Mouse (Mus musculus): Measurements from ENCODE around the gene Ugcg. TPM values are rescaled to one million over a fixed set of nuclear protein-coding genes. Genes with fewer than 3 reads are reported as not detected.

The Ugcg gene
- polyA plus RNA-seq, 1 experiment from 2014 or later, result 18.3 TPM

- Histone ChIP-seq H3K9ac (replicated peaks; ENCODE audit: low read depth, low read length) (no peak overlapping the region), H3K27ac (ENCODE audit: low read length) (no peak overlapping the region), H3K9me3 (ENCODE audit: control insufficient read depth, low read length) (no peaks in the 10 kb centered on the region), H3K27me3 (replicated peaks; ENCODE audit: control insufficient read depth, insufficient read depth, low read length) (no peaks in the 10 kb centered on the region), H3K4me1 (replicated peaks; ENCODE audit: control insufficient read depth, insufficient read depth, low read length) (no peaks in the 10 kb centered on the region), H3K36me3 (ENCODE audit: control insufficient read depth, insufficient read depth) (peaks cover 17% of the 10 kb centered on the region), H3K4me3 (replicated peaks; ENCODE audit: low read length) (no peak overlapping the region), H3K4me2 (ENCODE audit: low read length) (no peak overlapping the region)
- 91% methylated on average over 7 of the region's 7 CpGs for WGBS
- no peak for ATAC-seq
These were observed 28.0 kb downstream of the Ugcg start for GRCm38 (mm10) chr4:59217101-59217500.

GRCm38 (mm10) chr4:59218154-59218553 lies 29.1 kb downstream of the Ugcg start:
- H3K27me3 ChIP-seq (replicated peaks; ENCODE audit: control insufficient read depth, insufficient read depth, low read length), result no peaks in the 10 kb centered on the region
- no peak overlapping the region for H3K27ac ChIP-seq (ENCODE audit: low read length)
- H3K4me3 ChIP-seq (replicated peaks; ENCODE audit: low read length), result no peak overlapping the region
- H3K36me3 ChIP-seq (ENCODE audit: control insufficient read depth, insufficient read depth), result peaks cover 17% of the 10 kb centered on the region
- H3K9me3 ChIP-seq (ENCODE audit: control insufficient read depth, low read length), result no peaks in the 10 kb centered on the region
- no peak overlapping the region for H3K9ac ChIP-seq (replicated peaks; ENCODE audit: low read depth, low read length)
- ATAC-seq, result no peak
- no peaks in the 10 kb centered on the region for H3K4me1 ChIP-seq (replicated peaks; ENCODE audit: control insufficient read depth, insufficient read depth, low read length)
- H3K4me2 ChIP-seq (ENCODE audit: low read length), result no peak overlapping the region
- WGBS, result 90% methylated on average over 7 of the region's 7 CpGs

- peaks cover 8% of the 10 kb centered on the region for H3K36me3 ChIP-seq (ENCODE audit: control insufficient read depth, insufficient read depth)
- WGBS, result 95% methylated on average over 9 of the region's 9 CpGs
- no peaks in the 10 kb centered on the region for H3K27me3 ChIP-seq (replicated peaks; ENCODE audit: control insufficient read depth, insufficient read depth, low read length)
- H3K9ac ChIP-seq (replicated peaks; ENCODE audit: low read depth, low read length), result no peak overlapping the region
- no peaks in the 10 kb centered on the region for H3K4me1 ChIP-seq (replicated peaks; ENCODE audit: control insufficient read depth, insufficient read depth, low read length)
- no peaks in the 10 kb centered on the region for H3K9me3 ChIP-seq (ENCODE audit: control insufficient read depth, low read length)
- ATAC-seq, result no peak
- H3K4me3 ChIP-seq (replicated peaks; ENCODE audit: low read length), result no peak overlapping the region
- no peak overlapping the region for H3K4me2 ChIP-seq (ENCODE audit: low read length)
- H3K27ac ChIP-seq (ENCODE audit: low read length), result no peak overlapping the region
These were observed 33.2 kb downstream of the Ugcg start for GRCm38 (mm10) chr4:59222226-59222625.

- Histone ChIP-seq H3K27me3 (replicated peaks; ENCODE audit: control insufficient read depth, insufficient read depth, low read length) (no peaks in the 10 kb centered on the region), H3K9ac (replicated peaks; ENCODE audit: low read depth, low read length) (no peak overlapping the region), H3K4me2 (ENCODE audit: low read length) (no peak overlapping the region), H3K4me3 (replicated peaks; ENCODE audit: low read length) (no peak overlapping the region), H3K4me1 (replicated peaks; ENCODE audit: control insufficient read depth, insufficient read depth, low read length) (no peaks in the 10 kb centered on the region), H3K36me3 (ENCODE audit: control insufficient read depth, insufficient read depth) (peaks cover 5% of the 10 kb centered on the region), H3K9me3 (ENCODE audit: control insufficient read depth, low read length) (no peaks in the 10 kb centered on the region), H3K27ac (ENCODE audit: low read length) (no peak overlapping the region)
- no peak for ATAC-seq
- 90% methylated on average over 5 of the region's 5 CpGs for WGBS
These were observed 34.1 kb downstream of the Ugcg start for GRCm38 (mm10) chr4:59223055-59223615.

- 96% methylated on average over 4 of the region's 4 CpGs for WGBS
- H3K36me3 ChIP-seq (ENCODE audit: control insufficient read depth, insufficient read depth), result peaks cover 4% of the 10 kb centered on the region
- no peak overlapping the region for H3K9ac ChIP-seq (replicated peaks; ENCODE audit: low read depth, low read length)
- H3K27ac ChIP-seq (ENCODE audit: low read length), result no peak overlapping the region
- H3K4me3 ChIP-seq (replicated peaks; ENCODE audit: low read length), result no peak overlapping the region
- no peak for ATAC-seq
- no peaks in the 10 kb centered on the region for H3K9me3 ChIP-seq (ENCODE audit: control insufficient read depth, low read length)
- no peaks in the 10 kb centered on the region for H3K4me1 ChIP-seq (replicated peaks; ENCODE audit: control insufficient read depth, insufficient read depth, low read length)
- H3K27me3 ChIP-seq (replicated peaks; ENCODE audit: control insufficient read depth, insufficient read depth, low read length), result no peaks in the 10 kb centered on the region
- no peak overlapping the region for H3K4me2 ChIP-seq (ENCODE audit: low read length)
These were observed 35.8 kb downstream of the Ugcg start for GRCm38 (mm10) chr4:59224889-59225288.

- no peak for ATAC-seq
- no peak overlapping the region for H3K9ac ChIP-seq (replicated peaks; ENCODE audit: low read depth, low read length)
- H3K27ac ChIP-seq (ENCODE audit: low read length), result no peak overlapping the region
- H3K9me3 ChIP-seq (ENCODE audit: control insufficient read depth, low read length), result no peaks in the 10 kb centered on the region
- H3K4me2 ChIP-seq (ENCODE audit: low read length), result no peak overlapping the region
- H3K4me3 ChIP-seq (replicated peaks; ENCODE audit: low read length), result no peak overlapping the region
- no peaks in the 10 kb centered on the region for H3K4me1 ChIP-seq (replicated peaks; ENCODE audit: control insufficient read depth, insufficient read depth, low read length)
- no peaks in the 10 kb centered on the region for H3K27me3 ChIP-seq (replicated peaks; ENCODE audit: control insufficient read depth, insufficient read depth, low read length)
- H3K36me3 ChIP-seq (ENCODE audit: control insufficient read depth, insufficient read depth), result no peaks in the 10 kb centered on the region
- 96% methylated on average over 9 of the region's 9 CpGs for WGBS
These were observed 38.0 kb downstream of the Ugcg start for GRCm38 (mm10) chr4:59227047-59227446.

GRCm38 (mm10) chr4:59228951-59229350 lies 39.9 kb downstream of the Ugcg start:
- Histone ChIP-seq H3K36me3 (ENCODE audit: control insufficient read depth, insufficient read depth) (no peaks in the 10 kb centered on the region), H3K9me3 (ENCODE audit: control insufficient read depth, low read length) (no peaks in the 10 kb centered on the region), H3K27me3 (replicated peaks; ENCODE audit: control insufficient read depth, insufficient read depth, low read length) (no peaks in the 10 kb centered on the region), H3K9ac (replicated peaks; ENCODE audit: low read depth, low read length) (no peak overlapping the region), H3K27ac (ENCODE audit: low read length) (no peak overlapping the region), H3K4me1 (replicated peaks; ENCODE audit: control insufficient read depth, insufficient read depth, low read length) (no peaks in the 10 kb centered on the region), H3K4me2 (ENCODE audit: low read length) (no peak overlapping the region), H3K4me3 (replicated peaks; ENCODE audit: low read length) (no peak overlapping the region)
- no peak for ATAC-seq

GRCm38 (mm10) chr4:59231266-59232055 lies 42.4 kb downstream of the Ugcg start:
- Histone ChIP-seq H3K27ac (ENCODE audit: low read length) (no peak overlapping the region), H3K4me3 (replicated peaks; ENCODE audit: low read length) (no peak overlapping the region), H3K36me3 (ENCODE audit: control insufficient read depth, insufficient read depth) (no peaks in the 10 kb centered on the region), H3K4me2 (ENCODE audit: low read length) (no peak overlapping the region), H3K9me3 (ENCODE audit: control insufficient read depth, low read length) (no peaks in the 10 kb centered on the region), H3K4me1 (replicated peaks; ENCODE audit: control insufficient read depth, insufficient read depth, low read length) (no peaks in the 10 kb centered on the region), H3K9ac (replicated peaks; ENCODE audit: low read depth, low read length) (no peak overlapping the region), H3K27me3 (replicated peaks; ENCODE audit: control insufficient read depth, insufficient read depth, low read length) (no peaks in the 10 kb centered on the region)
- ATAC-seq, result no peak
- WGBS, result 86% methylated on average over 6 of the region's 6 CpGs

- Histone ChIP-seq H3K27ac (ENCODE audit: low read length) (no peak overlapping the region), H3K4me1 (replicated peaks; ENCODE audit: control insufficient read depth, insufficient read depth, low read length) (no peaks in the 10 kb centered on the region), H3K36me3 (ENCODE audit: control insufficient read depth, insufficient read depth) (no peaks in the 10 kb centered on the region), H3K4me3 (replicated peaks; ENCODE audit: low read length) (no peak overlapping the region), H3K9ac (replicated peaks; ENCODE audit: low read depth, low read length) (no peak overlapping the region), H3K9me3 (ENCODE audit: control insufficient read depth, low read length) (no peaks in the 10 kb centered on the region), H3K4me2 (ENCODE audit: low read length) (no peak overlapping the region), H3K27me3 (replicated peaks; ENCODE audit: control insufficient read depth, insufficient read depth, low read length) (no peaks in the 10 kb centered on the region)
- WGBS, result 96% methylated on average over 8 of the region's 10 CpGs
- ATAC-seq, result no peak
These were observed 45.0 kb downstream of the Ugcg start for GRCm38 (mm10) chr4:59234014-59234413.

All from forebrain, embryonic 16.5 days (tissue).